Mouse (Mus musculus): ENCODE results near the gene Dscaml1.

Gene Dscaml1

GRCm38 (mm10) chr9:45454889-45455610 is 28.6 kb downstream of the Dscaml1 start:
- DNase-seq (ENCODE audit: low spot score in 2 of 2) = no peak

GRCm38 (mm10) chr9:45457200-45457599 is 30.8 kb downstream of the Dscaml1 start:
- no peak for DNase-seq (ENCODE audit: low spot score in 2 of 2)

- no peak for DNase-seq (ENCODE audit: low spot score in 2 of 2)
Measured at GRCm38 (mm10) chr9:45458363-45458762, 31.9 kb downstream of the Dscaml1 start.

GRCm38 (mm10) chr9:45465396-45466019 is 39.1 kb downstream of the Dscaml1 start:
- no peak for DNase-seq (ENCODE audit: low spot score in 2 of 2)

- no peak for DNase-seq (ENCODE audit: low spot score in 2 of 2)
Measured at GRCm38 (mm10) chr9:45468235-45468634, 41.8 kb downstream of the Dscaml1 start.

GRCm38 (mm10) chr9:45470746-45471471 is 44.5 kb downstream of the Dscaml1 start:
- DNase-seq (ENCODE audit: low spot score in 2 of 2) = no peak

- no peak for DNase-seq (ENCODE audit: low spot score in 2 of 2)
Measured at GRCm38 (mm10) chr9:45471691-45472090, 45.3 kb downstream of the Dscaml1 start.

- DNase-seq (ENCODE audit: low spot score in 2 of 2) = no peak
Measured at GRCm38 (mm10) chr9:45474874-45475273, 48.4 kb downstream of the Dscaml1 start.

- DNase-seq (ENCODE audit: low spot score in 2 of 2) = no peak
Measured at GRCm38 (mm10) chr9:45480936-45481335, 54.5 kb downstream of the Dscaml1 start.

GRCm38 (mm10) chr9:45486665-45487074 is 60.2 kb downstream of the Dscaml1 start:
- DNase-seq (ENCODE audit: low spot score in 2 of 2) = no peak

- no peak for DNase-seq (ENCODE audit: low spot score in 2 of 2)
Measured at GRCm38 (mm10) chr9:45487179-45487801, 60.9 kb downstream of the Dscaml1 start.

GRCm38 (mm10) chr9:45490899-45491298 is 64.5 kb downstream of the Dscaml1 start:
- DNase-seq (ENCODE audit: low spot score in 2 of 2) = no peak

- no peak for DNase-seq (ENCODE audit: low spot score in 2 of 2)
Measured at GRCm38 (mm10) chr9:45494889-45495288, 68.5 kb downstream of the Dscaml1 start.

- DNase-seq (ENCODE audit: low spot score in 2 of 2) = no peak
Measured at GRCm38 (mm10) chr9:45496340-45496739, 69.9 kb downstream of the Dscaml1 start.

- DNase-seq (ENCODE audit: low spot score in 2 of 2) = no peak
Measured at GRCm38 (mm10) chr9:45496944-45497343, 70.5 kb downstream of the Dscaml1 start.

GRCm38 (mm10) chr9:45499267-45499666 is 72.8 kb downstream of the Dscaml1 start:
- DNase-seq (ENCODE audit: low spot score in 2 of 2) = no peak

- peak in 1 of 2 experiments; percentile 44 for DNase-seq (ENCODE audit: low spot score in 2 of 2)
Measured at GRCm38 (mm10) chr9:45500071-45500595, 73.7 kb downstream of the Dscaml1 start.

GRCm38 (mm10) chr9:45501295-45501927 is 75.0 kb downstream of the Dscaml1 start:
- DNase-seq (ENCODE audit: low spot score in 2 of 2) = no peak

- DNase-seq (ENCODE audit: low spot score in 2 of 2) = no peak
Measured at GRCm38 (mm10) chr9:45501963-45502641, 75.7 kb downstream of the Dscaml1 start.

- DNase-seq (ENCODE audit: low spot score in 2 of 2) = peak in 1 of 2 experiments; percentile 18
Measured at GRCm38 (mm10) chr9:45504977-45505376, 78.5 kb downstream of the Dscaml1 start.

- DNase-seq (ENCODE audit: low spot score in 2 of 2) = no peak
Measured at GRCm38 (mm10) chr9:45505487-45505939, 79.1 kb downstream of the Dscaml1 start.

All from urinary bladder, adult 18-20 months (tissue).